Mouse (Mus musculus): ENCODE measurements around the gene Defb9.
"Not testable (repeated sequence)": the region's sequence is repeated elsewhere in the genome, so short reads cannot be mapped to it uniquely, and the experiment has no call there.

Defb9 gene

DNA sequence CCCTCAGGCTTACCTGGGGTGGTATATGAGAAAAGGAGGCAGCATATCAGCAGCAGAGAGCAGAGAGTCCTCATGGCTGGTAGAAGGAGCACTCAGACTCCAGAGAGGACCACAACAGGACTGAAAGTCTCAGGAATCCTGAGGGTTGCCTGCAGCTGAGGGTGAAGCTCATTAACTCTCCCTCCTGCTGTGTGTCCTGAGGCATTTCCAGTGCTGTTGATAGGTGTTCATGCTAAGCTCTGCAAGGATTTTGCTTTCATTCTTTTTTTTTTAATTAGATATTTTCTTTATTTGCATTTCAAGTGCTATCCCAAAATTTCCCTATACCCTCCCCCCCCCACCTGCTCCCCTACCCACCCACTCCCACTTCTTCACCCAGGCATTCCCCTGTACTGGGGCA is at the start of gene Defb9:
Defb9 (minus strand) TSS at position 101 of the 400 bp plus-strand sequence.
- not testable (repeated sequence) for DNase-seq (ENCODE audit: low spot score)

DNA sequence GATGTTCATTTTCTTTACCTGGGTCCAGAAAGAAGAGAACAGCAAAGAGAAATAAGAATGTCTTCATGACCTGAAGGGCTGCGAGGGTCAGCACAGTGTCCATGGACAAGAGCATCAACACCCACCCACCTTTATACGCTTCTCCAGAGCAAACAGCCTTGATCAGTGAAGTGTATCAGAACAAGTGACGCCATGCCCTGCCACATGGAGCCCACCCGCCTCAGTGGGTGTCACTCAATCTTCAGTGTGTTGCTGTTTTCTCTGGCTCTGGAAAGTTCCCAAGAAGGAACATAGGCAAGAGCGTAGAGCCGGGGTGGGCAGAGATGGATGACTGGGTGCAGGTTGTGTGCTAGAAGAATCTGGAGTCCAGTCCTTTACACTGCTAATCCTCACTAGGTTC is 47.4 kb upstream of the Defb9 start, which contains the start of gene Defb15:
Defb15 (minus strand) TSS at position 101 of the 400 bp plus-strand sequence.
- DNase-seq (ENCODE audit: low spot score): no peak

DNA sequence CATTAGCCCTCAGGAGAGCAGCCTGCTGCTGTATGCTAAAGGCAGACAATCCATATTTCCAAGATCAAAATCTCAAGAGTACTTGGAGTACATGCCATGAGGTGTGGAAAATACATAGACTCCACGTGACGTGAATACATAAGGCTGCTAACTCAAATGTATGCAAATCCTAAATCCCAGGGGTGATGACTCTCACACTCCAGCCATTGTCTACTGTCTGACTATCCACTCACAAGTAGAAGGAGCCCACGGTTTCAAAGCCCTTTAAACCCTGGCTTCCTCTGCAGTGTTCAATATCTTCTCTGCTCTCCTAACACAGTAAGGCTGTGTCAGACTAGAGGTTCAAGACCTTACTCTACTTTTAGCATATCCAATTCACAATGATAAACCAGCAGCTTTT is 45.5 kb upstream of the Defb9 start:
- DNase-seq (ENCODE audit: low spot score): not testable (repeated sequence)

DNA sequence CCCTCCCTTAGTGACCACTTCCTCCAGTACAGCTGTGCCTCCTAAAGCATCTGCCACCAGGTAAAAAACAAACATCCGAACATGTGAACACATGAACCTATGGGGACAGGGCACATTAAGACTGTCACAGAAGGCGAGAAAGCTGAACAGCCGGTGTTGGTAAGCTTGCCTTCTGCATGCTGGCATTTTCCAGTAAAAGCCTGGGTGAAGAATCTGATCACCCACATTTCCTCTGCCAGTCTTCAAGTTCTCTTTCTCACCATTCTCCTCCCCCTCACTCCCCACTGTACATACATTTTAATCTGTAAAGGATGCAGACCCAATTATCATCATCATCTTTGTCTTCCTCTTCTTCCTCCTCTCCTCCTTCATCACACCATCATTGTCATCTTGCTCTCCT is 30.4 kb upstream of the Defb9 start:
- no peak for DNase-seq (ENCODE audit: low spot score)

DNA sequence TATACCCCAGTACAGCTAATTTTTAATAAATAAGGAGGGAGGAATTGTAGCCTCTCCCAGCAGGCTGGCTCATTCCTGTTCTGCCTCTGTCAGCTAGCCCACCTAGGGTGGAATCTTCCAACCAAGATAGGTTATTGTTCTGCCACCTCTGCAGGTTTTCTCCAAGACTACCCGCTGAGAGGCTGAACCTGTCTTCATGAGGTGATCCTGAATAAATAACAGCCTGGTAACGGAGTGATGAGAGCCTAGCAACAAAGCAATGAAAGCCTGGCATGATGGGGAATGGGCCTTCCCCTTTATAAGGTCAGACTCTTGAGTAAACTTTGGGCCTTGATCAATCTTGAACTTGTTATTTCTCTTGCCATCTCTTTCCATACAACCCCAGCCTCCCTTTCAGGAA is 27.3 kb upstream of the Defb9 start:
- no peak for DNase-seq (ENCODE audit: low spot score)

DNA sequence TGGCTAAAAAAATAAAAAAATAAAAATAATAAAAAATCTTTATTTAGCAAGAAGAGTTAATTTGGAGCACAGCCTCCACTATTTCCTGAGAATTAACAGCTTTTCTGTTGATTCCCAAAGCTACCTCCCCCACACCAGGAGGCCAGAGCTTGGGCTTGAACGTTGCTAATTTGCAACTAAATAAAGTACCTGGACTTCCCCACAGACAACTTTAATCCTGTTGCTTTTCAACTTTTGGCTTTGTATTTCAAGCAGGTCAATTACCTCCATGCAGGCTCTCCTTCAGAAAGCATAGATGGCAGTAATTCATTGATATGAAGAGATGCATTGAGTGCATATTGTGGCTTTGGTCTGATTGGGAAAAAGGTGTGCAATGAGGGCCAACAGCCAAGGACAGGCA is 26.7 kb upstream of the Defb9 start:
- DNase-seq (ENCODE audit: low spot score): no peak

DNA sequence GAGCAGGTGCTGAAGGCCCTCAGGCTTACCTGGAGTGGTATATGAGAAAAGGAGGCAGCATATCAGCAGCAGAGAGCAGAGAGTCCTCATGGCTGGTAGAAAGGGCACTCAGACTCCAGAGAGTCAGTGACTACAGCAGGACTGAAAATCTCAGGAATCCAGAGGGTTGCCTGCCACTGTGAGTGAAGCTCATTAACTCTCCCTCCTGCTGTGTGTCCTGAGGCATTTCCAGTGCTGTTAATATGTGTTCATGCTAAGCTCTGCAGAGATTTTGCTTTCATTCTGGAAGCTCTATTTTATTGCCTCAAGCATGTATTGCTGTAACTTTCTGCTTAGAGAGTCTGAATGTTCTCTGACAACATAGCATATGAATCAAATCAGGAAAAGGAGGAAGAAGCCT is 21.1 kb upstream of the Defb9 start, which contains the start of gene Defb11:
Defb11 (minus strand) TSS at position 123 of the 400 bp plus-strand sequence.
- not testable (repeated sequence) for DNase-seq (ENCODE audit: low spot score)

DNA sequence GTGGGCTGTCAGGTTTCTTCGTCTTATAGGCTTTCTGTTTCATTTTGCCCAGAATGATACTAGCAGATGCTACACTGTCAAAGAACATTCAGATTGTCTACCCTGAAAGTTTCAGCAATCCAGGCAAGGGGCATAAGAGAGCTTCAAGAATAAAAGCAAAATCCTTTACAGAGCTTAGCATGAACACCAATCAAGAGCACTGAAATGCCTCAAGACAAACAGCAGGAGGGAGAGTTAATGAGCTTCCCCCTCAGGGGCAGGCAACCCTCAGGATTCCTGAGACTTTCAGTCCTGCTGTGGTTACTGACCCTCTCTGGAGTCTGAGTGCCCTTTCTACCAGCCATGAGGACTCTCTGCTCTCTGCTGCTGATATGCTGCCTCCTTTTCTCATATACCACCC is 26.6 kb downstream of the Defb9 start, which contains the start of gene Defb10:
Defb10 (plus strand) TSS at position 316 of the 400 bp plus-strand sequence.
- not testable (repeated sequence) for DNase-seq (ENCODE audit: low spot score)
